Mouse (Mus musculus): ENCODE measurements around the gene Cbs.

GRCm38 (mm10) chr17:31655366-31655765 lies 18.3 kb upstream of the Cbs start:
- TF ChIP-seq POLR2A (IDR thresholded peaks at IDR 0.05; ENCODE audit: borderline replicate concordance, control insufficient read depth, low read depth, low read length) (no peak), CTCF (IDR thresholded peaks at IDR 0.05; ENCODE audit: control insufficient read depth, insufficient read depth, low read length) (no peak)

Data from bone marrow, adult 2 months (tissue).